Comparison of ENCODE assay signal across 9 mouse cellular contexts in genomic region chr19:55061447-55061901, GRCm38 (mm10).
DNase-seq lines count a peak whose midpoint lies in the region; ATAC-seq and TF ChIP-seq lines count a peak whose summit lies in the region.
"Had no signal": no experiment of that assay in that cellular context is flagged by ENCODE, and none has a peak within 500 bp of the region (broad histone marks: within the 10 kb centered on the region; RNA-seq: fewer than 3 reads in every experiment).

No protein-coding gene starts in this region.

- no peak for DNase-seq in heart, postnatal 25 days (ENCODE audit: low spot score)
- no peak for DNase-seq in spleen, adult 12 weeks (ENCODE audit: low spot score)
- DNase-seq in ovary, postnatal 10 days (ENCODE audit: low spot score), result no peak
- DNase-seq in cerebellum, adult 9-11 months, result no peak

- peak overlapping the region; percentile 76 for H3K4me2 ChIP-seq in heart, embryonic 15.5 days
- H3K4me2 ChIP-seq in hindbrain, embryonic 12.5 days (replicated peaks), result peak overlapping the region; percentile 59
- H3K4me2 ChIP-seq in midbrain, embryonic 13.5 days (replicated peaks), result peak overlapping the region; percentile 55

- H3K27ac ChIP-seq in heart, embryonic 15.5 days, result no peak overlapping the region
- no peak overlapping the region for H3K27ac ChIP-seq in cortical plate, adult 2 months (ENCODE audit: insufficient read depth, low read length)
- H3K27ac ChIP-seq in hindbrain, embryonic 12.5 days, result no peak overlapping the region
- no peak overlapping the region for H3K27ac ChIP-seq in midbrain, embryonic 13.5 days

- no peak for ATAC-seq in heart, embryonic 15.5 days (replicated peaks; ENCODE audit: insufficient number of reproducible peaks, insufficient read depth, low FRiP score, low read depth)
- peak; percentile 59 for ATAC-seq in hindbrain, embryonic 12.5 days (ENCODE audit: low FRiP score)
- peak; percentile 71 for ATAC-seq in midbrain, embryonic 13.5 days

- no peaks in the 10 kb centered on the region for H3K9me3 ChIP-seq in heart, embryonic 15.5 days (replicated peaks)
- H3K9me3 ChIP-seq in hindbrain, embryonic 12.5 days (replicated peaks), result no peaks in the 10 kb centered on the region
- no peaks in the 10 kb centered on the region for H3K9me3 ChIP-seq in midbrain, embryonic 13.5 days

- H3K9ac ChIP-seq in heart, embryonic 15.5 days, result peak overlapping the region; percentile 41; the same call in 1 of the 2 replicates
- no peak overlapping the region for H3K9ac ChIP-seq in hindbrain, embryonic 12.5 days
- peak overlapping the region; percentile 40; the same call in 1 of the 2 replicates for H3K9ac ChIP-seq in midbrain, embryonic 13.5 days (replicated peaks)

- TF ChIP-seq CTCF in cortical plate, adult 2 months (IDR thresholded peaks at IDR 0.05; ENCODE audit: extremely low read depth, insufficient read depth, low read length), result no peak

- peak overlapping the region; percentile 39 for H3K4me3 ChIP-seq in heart, embryonic 15.5 days
- peak overlapping the region; percentile 29 for H3K4me3 ChIP-seq in cortical plate, adult 2 months (ENCODE audit: insufficient read depth, low read length)
- peak overlapping the region; percentile 22; the same call in 1 of the 2 replicates for H3K4me3 ChIP-seq in hindbrain, embryonic 12.5 days
- peak overlapping the region; percentile 30 for H3K4me3 ChIP-seq in midbrain, embryonic 13.5 days (replicated peaks)

- WGBS in heart, embryonic 15.5 days, result 7% methylated on average over 14 of the region's 14 CpGs
- WGBS in hindbrain, embryonic 12.5 days, result 6% methylated on average over 14 of the region's 14 CpGs
- 6% methylated on average over 14 of the region's 14 CpGs for WGBS in midbrain, embryonic 13.5 days

- H3K4me1 ChIP-seq in heart, embryonic 15.5 days (replicated peaks), result peaks cover 12% of the 10 kb centered on the region
- no peaks in the 10 kb centered on the region for H3K4me1 ChIP-seq in cortical plate, adult 2 months (ENCODE audit: control insufficient read depth, insufficient read depth, low read length)
- H3K4me1 ChIP-seq in hindbrain, embryonic 12.5 days, result peaks cover 6% of the 10 kb centered on the region
- peaks cover 7% of the 10 kb centered on the region for H3K4me1 ChIP-seq in midbrain, embryonic 13.5 days (replicated peaks)

- H3K36me3 ChIP-seq in heart, embryonic 15.5 days, result no peaks in the 10 kb centered on the region; the same call in 1 of the 2 replicates
- H3K36me3 ChIP-seq in hindbrain, embryonic 12.5 days, result no peaks in the 10 kb centered on the region
- H3K36me3 ChIP-seq in midbrain, embryonic 13.5 days, result no peaks in the 10 kb centered on the region

- no peak for TF ChIP-seq POLR2A in cortical plate, adult 2 months (IDR thresholded peaks at IDR 0.05; ENCODE audit: extremely low read depth, insufficient read depth, low read length)

- intact Hi-C loops in heart, postnatal 25 days (cut with DNase I), result loop anchor here (1.0 kb wide), 1 partner anchor 1017 kb away; the partner anchor contains the start of gene Adra2a

- H3K27me3 ChIP-seq in heart, embryonic 15.5 days, result no peaks in the 10 kb centered on the region
- H3K27me3 ChIP-seq in hindbrain, embryonic 12.5 days, result no peaks in the 10 kb centered on the region
- H3K27me3 ChIP-seq in midbrain, embryonic 13.5 days, result peaks cover 3% of the 10 kb centered on the region; the same call in 1 of the 2 replicates
- H3K27me3 ChIP-seq: Patski had no signal
